Mouse (Mus musculus) spleen, adult 18-20 months (tissue): ENCODE data around the gene Myo6.
"Not testable (repeated sequence)": the region's sequence is repeated elsewhere in the genome, so short reads cannot be mapped to it uniquely, and the experiment has no call there.

Experiments
- DNase-seq, 2 experiments: peaks; one replicate each; pipeline ENCODE4 v3.0.0; 2022; ENCODE audit warnings: mixed read lengths in 2 of 2

Gene Myo6

GRCm38 (mm10) chr9:80306853-80307252, 142.0 kb downstream of the Myo6 start:
- DNase-seq = no peak

GRCm38 (mm10) chr9:80307629-80308028, 142.8 kb downstream of the Myo6 start:
- no peak for DNase-seq

- DNase-seq = no peak
These were observed 148.8 kb downstream of the Myo6 start for GRCm38 (mm10) chr9:80313610-80314009.

GRCm38 (mm10) chr9:80315922-80316321, 151.1 kb downstream of the Myo6 start:
- no peak for DNase-seq

GRCm38 (mm10) chr9:80318027-80318426, 153.2 kb downstream of the Myo6 start:
- no peak for DNase-seq

- not testable (repeated sequence) for DNase-seq
These were observed 156.4 kb downstream of the Myo6 start for GRCm38 (mm10) chr9:80321051-80321887.

- peak; percentile 9 to 11 for DNase-seq
These were observed 167.3 kb downstream of the Myo6 start for GRCm38 (mm10) chr9:80332153-80332552.

- DNase-seq = no peak
These were observed 168.6 kb downstream of the Myo6 start for GRCm38 (mm10) chr9:80333466-80333865.

GRCm38 (mm10) chr9:80333998-80334605, 169.3 kb downstream of the Myo6 start:
- DNase-seq = no peak

- no peak for DNase-seq
These were observed 171.0 kb downstream of the Myo6 start for GRCm38 (mm10) chr9:80335660-80336357.

GRCm38 (mm10) chr9:80338026-80338425, 173.2 kb downstream of the Myo6 start:
- no peak for DNase-seq

GRCm38 (mm10) chr9:80340927-80341326, 176.1 kb downstream of the Myo6 start:
- no peak for DNase-seq

- peak in 1 of 2 experiments; percentile 23 for DNase-seq
These were observed 176.9 kb downstream of the Myo6 start for GRCm38 (mm10) chr9:80341756-80342155.

GRCm38 (mm10) chr9:80342520-80342919, 177.7 kb downstream of the Myo6 start:
- no peak for DNase-seq

- no peak for DNase-seq
These were observed 179.7 kb downstream of the Myo6 start for GRCm38 (mm10) chr9:80344451-80345000.

- DNase-seq = no peak
These were observed 186.5 kb downstream of the Myo6 start for GRCm38 (mm10) chr9:80351295-80351677.

GRCm38 (mm10) chr9:80351678-80352331, 187.0 kb downstream of the Myo6 start:
- DNase-seq = no peak

GRCm38 (mm10) chr9:80360063-80360462, 195.2 kb downstream of the Myo6 start:
- DNase-seq = no peak
